Mouse (Mus musculus) small intestine, adult 2 months (tissue): ENCODE data around the gene Cdc42.
A peak's percentile ranks its signal among the peaks of the same experiment; 100 is the strongest.

Source experiments
- CTCF ChIP-seq: fragments of 200-500 bp; IDR thresholded peaks from 2 replicates; pipeline ENCODE4 v1.5.1; 2012; ENCODE audit warnings: low read depth, mild to moderate bottlenecking, control low read depth, inconsistent platforms, low read length, moderate library complexity, mixed read lengths; ENCODE audit not compliant: insufficient replicate concordance, insufficient read length; ENCODE audit errors: extremely low read depth
- POLR2A ChIP-seq: fragments of 200-500 bp; IDR thresholded peaks from 2 replicates; pipeline ENCODE4 v1.6.1; 2012; ENCODE audit warnings: low read depth, mild to moderate bottlenecking, control low read depth, inconsistent platforms, low read length, moderate library complexity

GRCm38 (mm10) chr4:137287818-137288217 is 69.7 kb downstream of the Cdc42 start:
- TF ChIP-seq CTCF: peak; percentile 81
- TF ChIP-seq POLR2A: no peak
